ENCODE assay signal across 9 mouse cellular contexts in genomic region chr8:120561539-120562435, GRCm38 (mm10). TPM values are rescaled to one million over a fixed set of nuclear protein-coding genes. Genes with fewer than 3 reads are reported as not detected.
A peak's percentile ranks its signal among the peaks of the same experiment; 100 is the strongest.
DNase-seq lines count a peak whose midpoint lies in the region; ATAC-seq lines count a peak whose summit lies in the region.
"Had no signal": no experiment of that assay in that cellular context is flagged by ENCODE, and none has a peak within 500 bp of the region (broad histone marks: within the 10 kb centered on the region; RNA-seq: fewer than 3 reads in every experiment).

No protein-coding gene starts in this region.

- H3K36me3 ChIP-seq in neural tube, embryonic 11.5 days (ENCODE audit: control insufficient read depth, insufficient read depth, low read length) = peaks cover 9% of the 10 kb centered on the region
- H3K36me3 ChIP-seq in heart, embryonic 16.5 days (ENCODE audit: control insufficient read depth, insufficient read depth) = peaks cover 2% of the 10 kb centered on the region

- H3K27ac ChIP-seq in neural tube, embryonic 11.5 days (ENCODE audit: low read depth, low read length) = peak overlapping the region; percentile 67
- H3K27ac ChIP-seq in heart, embryonic 16.5 days (ENCODE audit: low read length) = 0 out of 2 replicates have a peak overlapping the region, but pooled peaks have one; percentile 2

- no peak overlapping the region; the same call in 1 of the 2 replicates for H3K9ac ChIP-seq in neural tube, embryonic 11.5 days (ENCODE audit: low read length)
- H3K9ac ChIP-seq in heart, embryonic 16.5 days (ENCODE audit: low read length) = no peak overlapping the region

- peak; percentile 56 to 57 for DNase-seq in cerebellum, adult 18-20 months
- no peak for DNase-seq in cerebellum, adult 8-10 months
- DNase-seq in neural tube, embryonic 11.5 days (ENCODE audit: low spot score) = no peak
- no peak for DNase-seq in neural tube, embryonic 10.5 days (ENCODE audit: extremely low spot score, low spot score)
- peak; percentile 62 to 65 for DNase-seq in lung, postnatal 4 days
- no peak for DNase-seq in Muller cell, postnatal 12 days (ENCODE audit: inconsistent ontology term)
- no peak for DNase-seq in right cerebral cortex, adult 18-20 months

- H3K4me1 ChIP-seq in neural tube, embryonic 11.5 days (ENCODE audit: control insufficient read depth, insufficient read depth, low read length) = peaks cover 86% of the 10 kb centered on the region
- H3K4me1 ChIP-seq in heart, embryonic 16.5 days (ENCODE audit: control insufficient read depth, insufficient read depth, low read length) = peaks cover 78% of the 10 kb centered on the region

- no peak overlapping the region for H3K4me3 ChIP-seq in neural tube, embryonic 11.5 days (ENCODE audit: low read depth, low read length)
- no peak overlapping the region for H3K4me3 ChIP-seq in heart, embryonic 16.5 days (ENCODE audit: low read length)
- H3K4me3 ChIP-seq: myocyte had no signal

- H3K27me3 ChIP-seq in neural tube, embryonic 11.5 days (ENCODE audit: control insufficient read depth, insufficient read depth, low read length) = no peaks in the 10 kb centered on the region
- no peaks in the 10 kb centered on the region for H3K27me3 ChIP-seq in heart, embryonic 16.5 days (ENCODE audit: control insufficient read depth, insufficient read depth, low read length)

- WGBS in neural tube, embryonic 11.5 days = 86% methylated on average over 22 of the region's 22 CpGs
- 70% methylated on average over 22 of the region's 22 CpGs for WGBS in heart, embryonic 16.5 days

- no peak for ATAC-seq in neural tube, embryonic 11.5 days (ENCODE audit: insufficient read depth, low FRiP score, low TSS enrichment)
- no peak for ATAC-seq in heart, embryonic 16.5 days (replicated peaks; ENCODE audit: extremely low read depth, insufficient read depth, low FRiP score)

- no peak overlapping the region for H3K4me2 ChIP-seq in neural tube, embryonic 11.5 days (ENCODE audit: low read depth)
- H3K4me2 ChIP-seq in heart, embryonic 16.5 days (ENCODE audit: low read depth, low read length) = no peak overlapping the region

- H3K9me3 ChIP-seq in neural tube, embryonic 11.5 days (ENCODE audit: control insufficient read depth, low read length) = no peaks in the 10 kb centered on the region
- H3K9me3 ChIP-seq in heart, embryonic 16.5 days (replicated peaks; ENCODE audit: control insufficient read depth, low read length) = no peaks in the 10 kb centered on the region

RNA-seq across cellular contexts. Expression of gene Gins2, which starts 27.3 kb away (rescaled TPM):
- 101 and 109 TPM in 2 replicates for polyA plus RNA-seq in neural tube, embryonic 11.5 days (2014; fragmentation: Nextera tagmentation; extraction: Ambion mirVana)
- polyA plus RNA-seq in heart, embryonic 16.5 days (2015; fragmentation: Nextera tagmentation; extraction: Ambion mirVana) = 51.0 and 51.1 TPM in 2 replicates

Comparison
In these comparisons a context has a peak if more than half of its experiments do, and no peak if none do; other contexts are left out.
1. DNase-seq: peak in cerebellum, adult 18-20 months (2 of 2) and lung, postnatal 4 days (2 of 2); none in cerebellum, adult 8-10 months (single experiment), neural tube, embryonic 11.5 days (single experiment), neural tube, embryonic 10.5 days (single experiment), Muller cell, postnatal 12 days (single experiment) and right cerebral cortex, adult 18-20 months (single experiment).